Mouse (Mus musculus) ES-Bruce4 (cell line): ENCODE measurements at regions not wholly inside any gene's neighbourhood (a gene's known extent, or its start where the extent isn't known, plus 50 kb on each side); places are given as distances from the start of the nearest gene placed in this dataset.

Experiments used
- H3K27ac ChIP-seq: 2 replicates; pipeline ENCODE4 v1.5.1; 2012; ENCODE audit warnings: low read length, inconsistent platforms; ENCODE audit not compliant: insufficient read depth
- H3K27me3 ChIP-seq: 2 replicates; pipeline ENCODE4 v1.6.1; 2012; ENCODE audit warnings: mild to moderate bottlenecking, low read length, inconsistent platforms; ENCODE audit not compliant: control insufficient read depth, poor library complexity, insufficient read depth, severe bottlenecking
- H3K36me3 ChIP-seq: 2 replicates; pipeline ENCODE4 v1.6.1; 2012; ENCODE audit warnings: inconsistent platforms, mild to moderate bottlenecking, low read length, moderate library complexity; ENCODE audit not compliant: control insufficient read depth, poor library complexity, insufficient read depth, severe bottlenecking
- H3K4me1 ChIP-seq: one replicate; pipeline ENCODE4 v1.8.1; 2011; ENCODE audit warnings: low read length; ENCODE audit not compliant: control insufficient read depth, insufficient read depth
- H3K4me3 ChIP-seq: 2 replicates; pipeline ENCODE4 v1.5.1; 2011; ENCODE audit warnings: low read depth, mild to moderate bottlenecking, low read length
- H3K9ac ChIP-seq: 2 replicates; pipeline ENCODE4 v1.6.1; 2012; ENCODE audit warnings: low read depth, mild to moderate bottlenecking, inconsistent platforms; ENCODE audit not compliant: poor library complexity, severe bottlenecking
- H3K9me3 ChIP-seq: replicated peaks from 2 replicates; pipeline ENCODE4 v1.6.1; 2012; ENCODE audit warnings: mild to moderate bottlenecking, low read length, inconsistent platforms; ENCODE audit not compliant: control insufficient read depth, poor library complexity, insufficient read depth, severe bottlenecking
- CTCF ChIP-seq: IDR thresholded peaks from one replicate; pipeline ENCODE4 v1.8.1; 2011; ENCODE audit warnings: low read depth, low read length
- EP300 ChIP-seq: IDR thresholded peaks from 2 replicates; pipeline ENCODE4 v1.6.1; 2011; ENCODE audit warnings: low read depth, low read length; ENCODE audit not compliant: insufficient read depth
- POLR2A ChIP-seq: IDR thresholded peaks from one replicate; pipeline ENCODE4 v1.8.1; 2011; ENCODE audit warnings: low read length; ENCODE audit not compliant: insufficient read depth

DNA sequence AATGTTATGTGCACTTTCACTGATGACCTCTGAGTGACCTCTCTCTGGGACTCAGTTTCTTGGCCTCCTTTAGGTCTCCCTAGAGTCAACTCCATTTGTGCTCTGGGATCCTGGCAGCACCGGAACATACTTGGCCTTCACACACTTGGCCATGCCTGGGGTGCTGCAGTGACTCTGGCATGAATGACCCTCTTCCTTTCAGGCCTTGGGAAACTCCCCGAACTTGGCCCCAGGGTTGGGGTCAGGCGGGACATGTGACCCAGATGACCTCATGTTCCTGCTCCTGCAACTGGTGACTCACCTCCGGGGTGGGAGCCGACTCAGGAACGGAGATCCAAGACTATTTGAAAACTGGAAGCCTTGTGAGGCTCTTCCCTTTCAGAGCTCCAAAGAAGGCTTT is 159.2 kb downstream of the Cyp26b1 start:
- no peak overlapping the region for H3K27ac ChIP-seq
- no peaks in the 10 kb centered on the region for H3K27me3 ChIP-seq
- H3K4me1 ChIP-seq: no peaks in the 10 kb centered on the region
- TF ChIP-seq POLR2A (no peak), CTCF (no peak), EP300 (no peak)
- H3K4me3 ChIP-seq: no peak overlapping the region
- H3K36me3 ChIP-seq: no peaks in the 10 kb centered on the region
- no peaks in the 10 kb centered on the region for H3K9me3 ChIP-seq
- H3K9ac ChIP-seq: no peak overlapping the region

DNA sequence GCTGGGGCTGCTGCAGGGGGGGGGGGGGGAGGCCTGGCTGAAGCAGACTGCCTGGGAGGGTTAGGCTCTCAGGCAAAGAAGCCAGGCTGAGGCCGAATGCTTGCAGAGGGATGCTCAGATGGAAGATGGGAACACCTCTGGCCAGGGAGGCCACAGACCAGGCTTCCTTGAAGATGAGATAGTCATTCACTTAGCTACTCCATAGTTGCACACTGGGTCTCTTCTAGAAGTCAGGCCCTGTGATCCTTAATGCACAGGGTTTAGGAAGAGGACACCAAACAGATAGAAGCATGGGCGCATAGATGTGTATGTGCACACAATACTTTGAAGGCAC is 162.1 kb downstream of the Cyp26b1 start:
- Histone ChIP-seq H3K27ac (no peak overlapping the region), H3K4me3 (no peak overlapping the region), H3K9me3 (no peaks in the 10 kb centered on the region), H3K27me3 (no peaks in the 10 kb centered on the region), H3K4me1 (no peaks in the 10 kb centered on the region), H3K9ac (no peak overlapping the region), H3K36me3 (no peaks in the 10 kb centered on the region)
- TF ChIP-seq CTCF: no peak
- TF ChIP-seq POLR2A: no peak
- TF ChIP-seq EP300: no peak

DNA sequence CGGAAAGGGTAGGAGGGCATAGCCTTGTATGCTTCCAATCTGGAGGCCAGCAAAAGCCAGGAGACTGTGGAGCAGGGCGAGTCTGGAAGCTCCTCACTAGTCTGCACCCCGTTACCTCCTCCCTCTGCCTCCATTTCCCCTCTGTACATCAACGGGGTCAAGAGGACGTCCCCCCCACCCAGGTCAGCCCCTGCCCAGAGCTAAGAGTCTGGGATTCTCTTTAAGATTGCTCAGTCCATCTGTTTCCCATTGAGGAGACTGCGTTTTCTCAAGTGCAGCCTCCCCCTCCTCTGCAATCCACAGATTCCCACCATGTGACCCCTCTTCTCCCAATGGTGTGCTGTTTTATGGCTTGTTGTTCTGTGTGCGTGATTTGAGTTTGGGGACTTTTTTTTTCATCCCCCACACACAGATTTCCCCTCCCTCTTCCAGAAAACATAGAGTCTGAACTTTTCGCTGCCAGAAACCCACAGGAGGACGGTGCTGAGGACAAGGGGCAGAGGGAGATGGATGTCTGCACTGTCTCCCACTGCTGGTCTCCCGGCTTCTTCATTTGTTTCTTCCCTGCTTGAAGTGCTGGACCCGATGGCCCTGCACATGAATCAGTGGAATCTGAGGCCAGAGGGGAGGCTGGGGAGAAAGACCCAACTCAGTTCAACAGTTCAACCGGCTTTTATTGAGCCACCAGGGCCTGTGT is 162.6 kb downstream of the Cyp26b1 start:
- H3K27me3 ChIP-seq: no peaks in the 10 kb centered on the region
- no peaks in the 10 kb centered on the region for H3K9me3 ChIP-seq
- no peaks in the 10 kb centered on the region for H3K36me3 ChIP-seq
- no peak overlapping the region for H3K9ac ChIP-seq
- H3K27ac ChIP-seq: no peak overlapping the region
- no peak overlapping the region for H3K4me3 ChIP-seq
- H3K4me1 ChIP-seq: no peaks in the 10 kb centered on the region
- TF ChIP-seq EP300 (no peak), CTCF (no peak), POLR2A (no peak)

DNA sequence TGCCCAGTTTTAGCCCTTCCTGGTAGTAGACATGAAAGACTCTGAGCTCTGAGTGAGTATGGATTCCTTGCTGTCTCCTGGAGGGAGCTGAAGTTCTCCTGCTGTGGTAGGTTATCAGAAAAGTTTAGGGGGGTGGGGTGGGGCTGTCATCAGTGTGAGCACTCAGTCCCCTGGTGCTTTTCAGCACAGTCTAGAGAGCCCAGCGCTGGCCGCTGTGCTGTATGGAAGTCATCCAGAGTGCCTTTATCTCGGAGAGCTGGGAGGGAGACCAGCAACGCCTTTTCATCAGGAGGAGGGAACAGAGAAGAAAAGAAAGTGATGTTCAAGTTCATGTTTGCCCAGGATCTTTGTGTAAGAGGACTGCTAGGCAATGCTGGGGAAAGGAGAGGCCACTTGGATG is 163.6 kb downstream of the Cyp26b1 start:
- Histone ChIP-seq H3K4me3 (no peak overlapping the region), H3K9ac (no peak overlapping the region), H3K4me1 (no peaks in the 10 kb centered on the region), H3K9me3 (no peaks in the 10 kb centered on the region), H3K27me3 (no peaks in the 10 kb centered on the region), H3K36me3 (no peaks in the 10 kb centered on the region), H3K27ac (no peak overlapping the region)
- TF ChIP-seq EP300 (no peak), POLR2A (no peak), CTCF (no peak)

DNA sequence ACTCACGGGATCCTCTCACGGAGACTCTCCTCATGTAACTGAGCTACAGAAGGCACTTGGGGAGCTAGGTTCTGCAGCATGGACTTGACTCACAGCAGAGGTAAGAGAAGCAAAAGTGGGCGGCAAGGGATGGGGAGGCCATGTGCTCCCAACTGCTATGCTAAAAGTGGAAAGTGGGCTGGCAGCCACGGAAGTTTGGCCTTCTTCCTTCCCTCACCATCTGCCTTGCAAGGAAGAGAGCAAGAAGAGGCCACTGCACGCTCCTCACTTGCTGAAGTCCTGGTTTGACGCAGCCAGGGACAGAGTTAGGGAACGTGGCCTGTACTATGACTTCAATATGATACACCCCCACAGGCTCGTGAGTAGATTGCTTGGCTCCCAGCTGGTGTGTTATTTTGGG is 164.5 kb downstream of the Cyp26b1 start:
- no peaks in the 10 kb centered on the region for H3K4me1 ChIP-seq
- no peaks in the 10 kb centered on the region for H3K36me3 ChIP-seq
- no peak for TF ChIP-seq POLR2A
- no peak for TF ChIP-seq EP300
- TF ChIP-seq CTCF: no peak
- no peaks in the 10 kb centered on the region for H3K9me3 ChIP-seq
- H3K9ac ChIP-seq: no peak overlapping the region
- H3K27me3 ChIP-seq: no peaks in the 10 kb centered on the region
- H3K4me3 ChIP-seq: no peak overlapping the region
- no peak overlapping the region for H3K27ac ChIP-seq

DNA sequence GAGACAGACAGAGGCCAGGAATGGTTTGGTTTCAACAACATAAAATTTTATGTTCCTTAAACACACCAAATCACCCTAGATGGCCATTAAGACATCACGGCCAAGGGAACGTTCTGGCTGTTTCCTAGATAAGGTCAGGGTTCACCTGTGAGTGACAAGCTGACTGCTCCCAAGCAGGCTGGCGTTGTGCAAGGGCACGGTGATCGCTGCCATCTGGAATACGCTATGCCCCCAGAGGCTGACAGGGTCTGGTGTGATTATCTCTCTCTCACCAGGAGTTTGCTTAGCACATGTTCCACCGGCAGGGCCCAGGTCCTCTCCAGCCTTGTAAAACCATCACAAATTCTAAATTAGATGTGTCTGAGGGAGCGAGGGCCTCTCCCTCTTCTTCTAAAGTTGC is 167.0 kb downstream of the Cyp26b1 start:
- H3K27me3 ChIP-seq: no peaks in the 10 kb centered on the region

More for the DNA sequence above, 167.0 kb downstream of the Cyp26b1 start:
- peaks cover 8% of the 10 kb centered on the region for H3K4me1 ChIP-seq
- no peak overlapping the region for H3K9ac ChIP-seq
- no peak overlapping the region for H3K27ac ChIP-seq
- no peaks in the 10 kb centered on the region for H3K36me3 ChIP-seq
- H3K9me3 ChIP-seq: no peaks in the 10 kb centered on the region
- TF ChIP-seq POLR2A: no peak
- no peak for TF ChIP-seq CTCF
- no peak for TF ChIP-seq EP300
- H3K4me3 ChIP-seq: no peak overlapping the region
